Comparison of ENCODE assay signal across 9 mouse cellular contexts in genomic region chr17:29887881-29888826, GRCm38 (mm10).
DNase-seq lines count a peak whose midpoint lies in the region; ATAC-seq and TF ChIP-seq lines count a peak whose summit lies in the region.
"Had no signal": no experiment of that assay in that cellular context is flagged by ENCODE, and none has a peak within 500 bp of the region (broad histone marks: within the 10 kb centered on the region; RNA-seq: fewer than 3 reads in every experiment).

No protein-coding gene starts in this region.

- peaks cover 39% of the 10 kb centered on the region for H3K4me1 ChIP-seq in heart, embryonic 13.5 days
- peaks cover 9% of the 10 kb centered on the region; the same call in 1 of the 2 replicates for H3K4me1 ChIP-seq in lung, embryonic 14.5 days (ENCODE audit: insufficient read depth)

- WGBS in heart, embryonic 13.5 days = under 1% methylated on average over 84 of the region's 93 CpGs
- under 1% methylated on average over 70 of the region's 93 CpGs for WGBS in lung, embryonic 14.5 days

- H3K9me3 ChIP-seq in heart, embryonic 13.5 days = no peaks in the 10 kb centered on the region
- no peaks in the 10 kb centered on the region for H3K9me3 ChIP-seq in lung, embryonic 14.5 days (ENCODE audit: low read depth, low read length)

- TF ChIP-seq CTCF in lung, embryonic 14.5 days (IDR thresholded peaks at IDR 0.05; ENCODE audit: low read depth) = no peak

- peaks cover 81% of the 10 kb centered on the region for H3K27me3 ChIP-seq in heart, embryonic 13.5 days (replicated peaks)
- peaks cover 77% of the 10 kb centered on the region for H3K27me3 ChIP-seq in lung, embryonic 14.5 days (ENCODE audit: insufficient read depth, low read length)

- 0 out of 2 replicates have a peak, but pooled peaks have one; percentile 6 for ATAC-seq in heart, embryonic 13.5 days (ENCODE audit: extremely low read depth, insufficient number of reproducible peaks, low FRiP score, low TSS enrichment)
- peak; percentile 53 for ATAC-seq in lung, embryonic 14.5 days (ENCODE audit: insufficient read depth)

- peak overlapping the region; percentile 49 for H3K27ac ChIP-seq in heart, embryonic 13.5 days (replicated peaks)
- H3K27ac ChIP-seq in lung, embryonic 14.5 days (ENCODE audit: low read depth) = peak overlapping the region; percentile 82
- H3K27ac ChIP-seq: macrophage had no signal

- H3K4me3 ChIP-seq in heart, embryonic 13.5 days = peak overlapping the region; percentile 71
- peak overlapping the region; percentile 65 for H3K4me3 ChIP-seq in lung, embryonic 14.5 days (ENCODE audit: low read depth, low read length)

- H3K4me2 ChIP-seq in heart, embryonic 13.5 days = peak overlapping the region; percentile 97
- H3K4me2 ChIP-seq in lung, embryonic 14.5 days = peak overlapping the region; percentile 92

- DNase-seq in adrenal gland, adult (ENCODE audit: inconsistent age in 2 of 2, low spot score in 1 of 2) = peak; percentile 29 to 79
- no peak for DNase-seq in adrenal gland, postnatal 4 days (ENCODE audit: low spot score in 2 of 2)
- DNase-seq in Muller cell, postnatal 12 days (ENCODE audit: inconsistent ontology term) = peak; percentile 83
- peak; percentile 76 for DNase-seq in embryo, embryonic 9.5 days (ENCODE audit: extremely low spot score)
- DNase-seq in kidney, postnatal 4 days = peak; percentile 69 to 78
- DNase-seq in lung, embryonic 14.5 days = peak; percentile 82
- peak; percentile 87 for DNase-seq in right cerebral cortex, postnatal 10 days (ENCODE audit: low spot score in 2 of 2)

- H3K36me3 ChIP-seq in heart, embryonic 13.5 days = no peaks in the 10 kb centered on the region
- H3K36me3 ChIP-seq in lung, embryonic 14.5 days (ENCODE audit: insufficient read depth) = no peaks in the 10 kb centered on the region

- H3K9ac ChIP-seq in heart, embryonic 13.5 days = peak overlapping the region; percentile 85
- peak overlapping the region; percentile 63 for H3K9ac ChIP-seq in lung, embryonic 14.5 days

Comparison
In these comparisons a context has a peak if more than half of its experiments do, and no peak if none do; other contexts are left out.
1. DNase-seq: peak in adrenal gland, adult (2 of 2), Muller cell, postnatal 12 days (single experiment), embryo, embryonic 9.5 days (single experiment), kidney, postnatal 4 days (2 of 2), lung, embryonic 14.5 days (single experiment) and right cerebral cortex, postnatal 10 days (2 of 2); none in adrenal gland, postnatal 4 days (0 of 2).